Mouse (Mus musculus) C3H10T1/2 (cell line): Measurements from ENCODE around the gene Ripply2. TPM values are rescaled to one million over a fixed set of nuclear protein-coding genes. Genes with fewer than 3 reads are reported as not detected.

Source experiments
- polyA plus RNA-seq, 2 experiments: library from polyadenylated mRNA; unstranded; fragments of >200 nt; fragmentation: generic; extraction: Trizol; gene quantifications; one replicate each; pipeline ENCODE4 v1.2.1; 2012; ENCODE audit warnings: missing spikeins in 2 of 2

The Ripply2 gene
- polyA plus RNA-seq: not detected

DNA sequence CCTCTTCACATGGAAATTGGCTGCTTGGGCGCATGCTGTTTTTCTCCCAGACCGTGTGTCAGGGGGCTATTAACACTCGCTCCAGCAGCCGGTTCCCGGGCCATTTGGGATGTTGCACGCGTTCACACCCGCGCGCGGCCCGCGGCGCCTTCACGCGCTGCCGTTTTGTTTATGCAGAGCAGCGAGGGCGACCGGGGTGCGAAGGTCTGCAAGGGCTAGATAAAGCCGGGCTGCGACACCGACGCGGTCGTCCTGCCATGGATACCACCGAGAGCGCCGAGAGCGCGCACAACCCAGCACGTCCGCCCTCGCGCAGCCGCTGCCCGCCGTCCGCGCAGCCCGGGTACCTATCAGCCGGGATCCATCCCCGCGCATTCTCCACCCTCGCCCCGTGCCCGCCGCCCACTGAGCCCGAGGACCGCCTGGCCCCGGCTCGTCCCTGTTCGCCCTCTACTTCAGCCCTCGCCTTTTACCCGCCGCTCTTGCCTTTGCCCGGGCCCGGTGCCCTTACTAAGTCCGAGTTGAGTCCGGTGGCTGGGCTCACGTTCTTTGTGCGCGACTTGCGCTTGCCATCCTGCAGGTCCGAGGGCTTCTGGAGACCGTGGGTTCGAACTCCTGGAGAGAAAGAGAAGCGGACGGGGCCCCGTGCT lies at the start of gene Ripply2:
TSS of gene Ripply2 (plus strand) at position 250 of the 650 bp plus-strand sequence.

GRCm38 (mm10) chr9:87021778-87022523 lies 6.6 kb downstream of the Ripply2 start, which contains the start of gene Cyb5r4:
TSS of gene Cyb5r4 (plus strand) at chr9:87022014.

Other genes with a start within 250 kb of the Ripply2 start
- gene Snap91, start 134.9 kb upstream of the Ripply2 start, polyA plus RNA-seq: under 1 TPM in 1 of 2 experiments, not detected in 1; 0.01 TPM
- gene Cyb5r4, start 6.5 kb downstream of the Ripply2 start, polyA plus RNA-seq: 1 to 10 TPM; 2.0 to 6.2 TPM
- not detected for gene Mrap2, start 128.8 kb downstream of the Ripply2 start, polyA plus RNA-seq
- gene Cep162, start 240.0 kb downstream of the Ripply2 start, polyA plus RNA-seq: 1 to 10 TPM in 1 of 2 experiments, under 1 TPM in 1; 0.29 to 1.3 TPM